Mouse (Mus musculus) lung, adult 2 months (tissue): ENCODE data around the gene Rilp.
A peak's percentile ranks its signal among the peaks of the same experiment; 100 is the strongest.

Source experiments
- CTCF ChIP-seq: fragments of 200-500 bp; IDR thresholded peaks from 2 replicates; pipeline ENCODE4 v1.5.1; 2011; ENCODE audit warnings: mild to moderate bottlenecking, low read length, control low read depth; ENCODE audit not compliant: insufficient read depth
- POLR2A ChIP-seq: fragments of 200-500 bp; IDR thresholded peaks from 2 replicates; pipeline ENCODE4 v1.6.1; 2011; ENCODE audit warnings: low read depth, mild to moderate bottlenecking, control low read depth, low read length, borderline replicate concordance; ENCODE audit errors: extremely low read depth

GRCm38 (mm10) chr11:75462253-75462783 is 47.6 kb upstream of the Rilp start:
- no peak for TF ChIP-seq CTCF
- TF ChIP-seq POLR2A, result peak; percentile 35; the same call in 1 of the 2 replicates
